Mouse (Mus musculus) fibroblast of lung, adult 2 months (primary cell): ENCODE results near the gene BC107364.
"Not testable (repeated sequence)": the region's sequence is repeated elsewhere in the genome, so short reads cannot be mapped to it uniquely, and the experiment has no call there.

ENCODE experiments used
- DNase-seq: peaks from one replicate; pipeline ENCODE4 v3.0.0-alpha.2; 2011; ENCODE audit warnings: low read depth

The BC107364 gene

DNA sequence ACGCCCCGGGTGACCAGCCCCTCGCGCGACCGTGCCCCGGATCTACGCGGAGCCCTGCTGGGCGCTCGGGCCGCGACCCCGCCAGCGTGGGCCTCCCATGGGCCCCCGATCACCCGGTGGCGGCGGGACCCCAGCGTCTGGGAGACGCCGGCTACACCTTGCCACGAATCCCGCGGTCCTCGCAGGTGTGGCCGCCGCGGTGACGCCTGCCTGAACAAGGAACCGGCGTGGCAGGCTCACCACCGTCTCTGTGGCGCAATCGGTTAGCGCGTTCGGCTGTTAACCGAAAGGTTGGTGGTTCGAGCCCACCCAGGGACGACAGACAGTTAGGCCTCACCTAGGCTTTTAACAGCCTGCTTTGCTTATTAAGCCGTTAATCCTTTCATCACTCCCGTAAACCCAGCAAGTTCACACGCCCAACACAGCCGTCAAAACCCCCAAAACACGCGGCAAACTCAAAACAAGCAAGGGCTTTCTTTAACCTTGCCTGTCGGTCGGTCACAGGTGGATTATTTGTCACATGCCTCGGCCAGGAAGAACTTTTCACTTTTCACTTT is 847 bp downstream of the BC107364 start:
- not testable (repeated sequence) for DNase-seq

DNA sequence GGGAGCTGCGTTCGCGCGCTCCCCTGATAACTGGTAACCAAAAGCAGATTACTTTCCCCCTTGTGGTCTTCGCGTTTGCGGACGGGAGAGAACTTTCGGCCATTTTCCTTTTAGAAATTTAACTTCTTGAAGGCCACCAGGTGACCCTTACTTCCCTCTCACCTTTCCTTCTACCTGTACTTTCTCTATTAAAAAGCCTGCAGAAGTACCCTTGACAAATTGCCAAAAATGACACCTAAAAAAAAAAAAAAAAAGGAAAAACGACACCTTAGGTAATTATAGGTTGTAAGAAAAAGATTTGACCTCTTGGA is 1.6 kb downstream of the BC107364 start:
- not testable (repeated sequence) for DNase-seq

DNA sequence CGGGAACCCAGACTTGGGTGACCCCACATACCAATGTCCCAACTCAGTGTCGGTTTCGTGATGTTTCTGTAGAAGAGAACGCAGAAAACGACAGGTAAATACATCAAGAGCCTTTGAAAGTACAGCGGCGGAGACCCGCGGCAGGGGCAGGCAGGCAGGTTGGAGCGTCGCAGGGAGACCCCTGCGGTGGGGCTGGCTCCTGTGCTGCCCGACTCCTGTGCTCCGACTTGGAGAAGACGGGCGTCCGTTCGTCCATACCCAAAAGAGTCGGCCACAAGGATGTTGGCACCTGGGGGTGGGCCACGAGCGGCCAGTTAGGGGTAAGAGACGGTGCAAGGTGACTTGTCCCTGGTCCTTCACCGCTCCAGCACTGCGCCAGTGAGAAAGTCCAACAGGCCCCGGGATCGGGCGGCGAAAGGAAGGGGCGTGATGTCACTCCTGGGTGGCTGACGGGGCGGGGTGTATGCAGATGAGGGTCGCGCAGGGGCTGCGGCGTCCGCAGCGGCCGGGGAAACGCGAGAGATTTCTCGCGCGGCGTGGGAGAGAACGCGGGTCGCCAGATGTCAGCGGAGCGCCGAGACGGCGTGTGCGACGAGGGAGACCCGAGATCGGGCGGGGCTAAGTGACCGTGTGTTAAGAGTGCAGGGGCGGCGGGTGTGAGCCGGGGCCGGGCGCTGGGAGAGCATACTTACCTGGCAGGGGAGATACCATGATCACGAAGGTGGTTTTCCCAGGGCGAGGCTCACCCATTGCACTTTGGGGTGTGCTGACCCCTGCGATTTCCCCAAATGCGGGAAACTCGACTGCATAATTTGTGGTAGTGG is 2.1 kb downstream of the BC107364 start:
- DNase-seq, result not testable (repeated sequence)

DNA sequence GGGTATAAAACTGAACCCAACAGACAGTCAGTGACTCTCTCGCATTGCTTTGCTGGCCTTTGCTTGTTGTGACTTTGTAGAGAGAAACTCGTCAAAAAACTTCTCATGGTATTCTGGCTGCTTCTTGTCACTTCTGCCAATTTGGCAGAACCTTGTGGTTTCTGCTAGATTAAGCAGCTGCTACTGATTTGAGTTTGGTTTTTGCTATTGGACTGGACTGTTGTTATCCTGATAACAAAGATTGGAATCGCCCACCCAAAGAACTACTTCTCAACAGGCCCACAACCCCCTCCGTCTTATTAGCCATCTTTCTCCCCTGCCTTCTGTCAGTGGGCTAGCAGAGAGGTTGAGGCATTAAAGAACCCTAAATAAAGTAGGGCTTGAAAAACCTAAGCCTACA is 6.7 kb downstream of the BC107364 start:
- DNase-seq, result no peak

DNA sequence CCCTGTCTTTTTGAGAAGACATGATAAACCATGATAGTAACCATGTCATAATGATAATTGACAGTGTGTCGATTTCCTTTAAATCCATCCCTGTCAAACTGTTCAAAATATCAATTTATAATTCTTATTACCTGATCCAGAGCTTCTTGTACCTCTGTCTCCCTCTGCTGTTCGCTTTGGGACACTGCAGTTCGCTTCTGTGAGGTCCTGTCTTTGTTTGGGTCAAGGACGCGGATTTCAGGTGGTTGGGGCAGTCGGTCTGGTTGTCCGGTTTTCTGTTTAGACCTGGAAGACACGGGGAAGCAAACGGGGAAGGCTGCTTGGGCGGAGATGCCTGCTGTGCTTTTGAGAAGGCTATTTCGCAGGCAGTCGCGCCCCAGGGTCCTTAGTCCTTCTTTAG is 11.5 kb downstream of the BC107364 start:
- peak; percentile 40 for DNase-seq

DNA sequence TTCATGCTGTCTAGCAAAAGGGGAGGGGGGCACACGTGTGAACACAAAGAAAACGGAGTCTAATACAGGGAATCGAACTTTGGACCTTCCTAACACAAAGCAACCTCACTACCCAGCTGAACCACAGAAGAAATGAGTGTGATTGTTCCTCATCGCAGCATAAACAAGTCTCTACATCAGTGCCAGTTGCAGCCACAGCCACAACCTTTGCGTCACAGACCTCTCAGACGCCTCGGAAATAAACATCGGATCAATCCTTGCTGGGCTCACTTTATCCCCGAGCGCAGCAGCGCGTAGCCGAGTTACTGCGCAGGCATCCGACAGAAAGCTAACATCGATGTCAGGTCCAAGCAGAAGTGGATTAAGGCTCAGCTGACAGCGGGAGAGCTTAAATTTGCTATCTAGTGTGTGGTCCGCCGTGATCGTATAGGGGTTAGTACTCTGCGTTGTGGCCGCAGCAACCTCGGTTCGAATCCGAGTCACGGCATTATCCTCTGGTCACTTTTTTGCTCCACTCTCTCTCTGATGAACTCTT is 16.5 kb downstream of the BC107364 start:
- DNase-seq, result peak; percentile 38

DNA sequence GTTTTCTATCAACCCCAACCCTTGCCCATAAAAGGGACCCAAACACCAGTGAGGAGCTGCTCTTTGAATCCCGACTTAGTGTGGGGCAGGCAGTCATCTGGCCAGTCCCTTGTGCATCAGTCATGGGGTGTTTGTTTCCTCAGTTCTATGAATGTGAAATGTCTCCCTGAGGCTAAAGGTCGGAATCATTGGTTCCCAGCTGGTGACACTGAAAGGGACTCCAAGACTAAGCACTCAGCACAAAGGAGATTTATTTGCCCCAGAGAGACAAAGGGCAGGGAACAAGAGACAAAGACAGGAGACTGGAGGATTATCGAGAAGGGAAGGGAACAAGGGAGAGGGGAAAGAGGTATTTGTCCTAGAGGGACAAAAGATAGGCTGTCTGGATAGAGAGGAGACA is 19.9 kb downstream of the BC107364 start:
- no peak for DNase-seq

DNA sequence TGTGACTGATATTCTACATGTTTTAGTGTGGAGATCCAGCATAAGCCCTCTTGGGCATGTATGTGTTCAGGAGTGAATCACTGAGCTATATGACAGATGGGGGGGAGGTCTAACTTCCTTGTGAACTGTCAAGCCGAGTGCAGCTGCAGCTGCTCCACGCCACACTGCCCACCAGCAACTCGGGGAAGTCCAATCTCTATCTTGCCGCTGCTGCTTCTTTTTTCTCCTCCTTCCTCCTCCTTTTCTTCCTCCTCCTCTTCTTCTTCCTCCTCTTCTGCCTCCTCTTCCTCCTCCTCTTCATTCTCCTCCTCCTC is 22.3 kb downstream of the BC107364 start:
- DNase-seq, result no peak

DNA sequence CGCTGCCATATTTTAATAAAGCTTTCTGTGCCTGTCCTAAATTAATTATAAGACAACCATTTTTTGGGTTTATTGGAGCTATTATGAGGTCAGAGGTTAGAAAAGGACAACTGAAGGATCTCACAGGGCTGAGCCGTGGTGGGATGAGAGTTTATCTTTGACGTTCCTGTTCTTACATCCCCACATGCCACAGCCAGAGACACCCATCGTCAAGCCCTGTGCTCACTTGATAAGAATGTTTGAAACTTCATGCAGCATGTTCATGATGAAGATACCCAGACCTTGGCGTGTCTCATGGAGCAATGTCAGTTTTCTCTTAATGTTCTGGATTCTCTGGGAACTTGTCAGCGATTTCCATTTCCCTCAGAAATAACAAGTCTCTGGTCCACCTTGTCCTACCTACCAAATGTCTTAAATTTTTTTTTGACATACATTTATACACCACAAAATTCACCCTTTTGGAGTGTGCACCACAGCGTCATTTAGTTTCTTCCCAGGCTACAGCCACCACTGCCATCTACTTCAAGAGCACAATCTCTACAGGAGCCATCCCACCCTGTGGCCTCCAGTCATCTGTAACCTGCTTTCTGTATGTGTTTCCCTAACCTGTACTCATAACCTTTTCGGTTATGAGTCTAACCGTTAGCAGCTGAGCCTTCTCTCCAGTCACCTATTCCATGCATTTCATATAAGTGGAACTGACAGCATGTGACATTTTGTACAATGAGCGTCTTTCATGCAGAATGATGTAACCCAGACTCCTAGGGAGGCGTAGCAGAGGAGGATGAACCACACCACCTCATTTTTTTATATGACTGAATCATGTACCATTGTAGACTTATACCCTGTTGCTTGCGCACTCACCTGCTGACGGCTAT is 22.9 kb downstream of the BC107364 start:
- no peak for DNase-seq

DNA sequence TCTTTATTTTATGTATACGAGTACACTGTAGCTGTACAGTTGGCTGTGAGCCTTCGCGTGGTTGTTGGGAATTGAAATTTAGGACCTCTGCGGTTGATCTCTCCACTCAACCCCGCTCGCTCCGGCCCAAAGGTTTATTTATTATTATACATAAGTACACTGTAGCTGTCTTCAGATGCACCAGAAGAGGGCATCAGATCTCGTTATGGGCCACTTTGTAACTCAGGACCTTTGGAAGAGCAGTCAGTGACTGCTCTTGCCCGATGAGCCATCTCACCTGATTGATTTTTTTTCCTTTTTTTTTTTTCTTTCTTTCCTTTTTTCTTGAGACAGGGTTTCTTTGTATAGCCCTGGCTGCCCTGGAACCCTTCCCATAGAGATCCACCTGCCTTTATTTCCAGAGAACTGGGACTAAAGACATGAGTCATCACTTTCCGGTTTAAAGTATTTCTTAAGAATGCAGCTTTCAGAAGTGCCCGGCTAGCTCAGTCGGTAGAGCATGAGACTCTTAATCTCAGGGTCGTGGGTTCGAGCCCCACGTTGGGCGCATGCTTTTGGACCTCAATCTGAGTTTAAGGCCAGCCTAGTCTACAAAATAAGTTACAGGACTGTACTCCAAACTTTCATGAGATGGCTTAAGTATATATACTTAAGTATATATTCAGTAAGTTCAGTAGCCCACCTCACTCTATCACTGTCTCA is 24.2 kb downstream of the BC107364 start:
- peak; percentile 51 for DNase-seq

DNA sequence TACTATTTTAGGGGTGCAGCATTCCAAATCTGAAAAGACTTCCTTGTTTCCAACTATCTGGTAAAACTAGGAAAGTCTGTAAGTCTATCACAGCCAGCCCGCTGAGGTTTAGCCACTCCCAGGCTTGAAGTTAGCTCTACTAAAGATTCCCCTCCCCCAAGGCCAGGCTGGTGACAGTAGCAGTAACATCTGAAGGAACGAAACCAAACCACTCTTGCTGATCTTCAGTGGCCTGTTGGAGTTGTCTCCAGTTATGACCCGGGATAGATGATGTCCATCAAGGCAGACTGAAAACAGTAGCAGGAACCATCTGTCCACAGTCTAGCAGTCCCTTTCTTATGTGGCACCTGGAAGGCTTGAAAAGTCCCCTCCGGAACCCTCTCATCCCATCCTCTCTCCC is 24.8 kb downstream of the BC107364 start:
- no peak for DNase-seq

DNA sequence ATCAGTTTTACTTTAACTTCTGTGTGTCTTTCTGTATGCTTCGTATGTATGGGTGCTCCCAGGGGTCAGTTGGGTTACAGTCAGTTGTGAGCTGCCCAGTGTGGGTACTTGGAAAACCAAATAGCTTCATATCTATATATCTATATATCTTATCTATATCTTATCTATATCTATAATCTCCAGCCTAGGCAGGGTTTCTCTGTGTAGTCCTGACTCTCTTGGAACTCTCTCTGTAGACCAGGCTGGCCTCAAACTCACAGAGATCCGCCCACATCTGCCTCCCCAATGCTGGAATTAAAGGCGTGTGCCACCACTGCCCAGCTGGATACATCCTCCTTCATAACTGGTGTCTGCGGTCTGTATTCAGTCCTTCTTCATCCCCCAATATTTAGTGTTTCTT is 25.8 kb downstream of the BC107364 start:
- no peak for DNase-seq

DNA sequence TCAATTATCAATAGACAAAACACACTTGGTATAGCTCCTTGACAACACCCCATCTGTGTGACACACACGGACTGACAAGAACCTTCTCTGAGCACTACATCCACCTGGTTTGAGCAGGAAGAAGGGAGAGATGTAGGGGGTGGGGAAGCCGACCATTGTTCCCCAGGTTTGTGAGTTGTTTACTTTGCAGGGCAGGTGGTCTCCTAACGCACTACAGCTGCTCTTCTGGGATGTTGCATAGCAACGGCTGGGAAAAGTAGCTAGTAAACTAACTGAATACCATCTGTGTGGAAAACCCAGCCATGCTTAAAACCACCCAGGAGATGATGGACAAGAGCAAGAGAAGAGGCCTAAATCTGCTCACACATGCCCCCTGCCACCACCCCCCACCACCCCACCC is 27.7 kb downstream of the BC107364 start:
- DNase-seq, result not testable (repeated sequence)

DNA sequence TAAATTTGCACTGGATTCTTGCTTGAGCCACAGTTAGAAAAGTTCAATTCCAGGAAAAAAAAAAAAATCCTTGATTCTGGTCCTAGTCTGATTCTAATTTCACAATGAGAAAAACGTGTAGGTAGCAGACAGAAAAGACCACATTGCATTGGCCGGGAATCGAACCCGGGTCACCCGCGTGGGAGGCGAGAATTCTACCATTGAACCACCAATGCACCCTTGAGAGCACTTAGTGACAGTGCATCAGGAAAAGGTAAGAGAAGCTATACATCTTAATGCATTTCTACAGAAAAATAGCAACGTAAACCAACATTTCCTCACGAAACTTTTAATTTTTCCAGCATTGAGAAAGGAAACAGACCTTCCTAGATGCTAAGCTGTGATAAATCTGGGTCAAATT is 28.2 kb downstream of the BC107364 start:
- no peak for DNase-seq

DNA sequence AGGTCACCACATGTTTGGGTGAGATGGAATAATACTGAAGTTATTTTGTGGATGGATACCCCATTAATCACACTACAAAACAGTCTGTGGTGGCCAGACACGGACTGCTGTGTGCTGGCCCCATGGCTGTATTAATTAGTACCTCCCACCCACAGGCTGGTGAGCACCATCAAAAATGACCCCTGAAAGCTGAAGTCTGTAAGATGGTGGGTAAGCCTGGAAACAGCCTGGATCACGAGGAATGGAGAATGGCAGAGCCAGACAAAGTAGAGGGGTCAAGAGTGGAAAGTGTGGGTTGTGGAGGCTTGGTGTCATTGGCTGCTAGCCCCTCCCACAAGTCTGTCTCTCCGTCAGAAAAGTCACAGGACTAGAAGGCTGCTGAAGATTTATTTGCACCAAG is 31.3 kb downstream of the BC107364 start:
- peak; percentile 51 for DNase-seq

DNA sequence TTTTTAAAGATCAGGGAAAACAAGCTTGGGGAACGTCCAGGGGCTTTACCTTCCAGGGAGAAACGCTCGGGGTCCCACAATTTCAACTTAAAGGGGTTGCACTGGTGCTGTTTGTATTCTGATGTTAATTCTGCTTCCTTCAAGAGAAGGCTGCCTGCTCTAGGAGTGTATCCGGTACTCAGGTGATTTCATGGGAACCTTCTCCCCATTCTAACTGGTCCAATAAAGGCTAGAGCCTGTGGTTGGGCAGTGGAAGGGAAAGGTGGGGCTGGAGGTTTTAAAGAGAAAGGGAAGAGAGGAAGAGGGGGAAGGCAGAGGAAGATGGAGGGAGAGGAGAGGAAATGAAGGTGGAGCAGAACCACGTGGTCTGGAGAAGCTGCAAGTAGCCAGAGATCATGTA is 33.2 kb downstream of the BC107364 start:
- DNase-seq, result not testable (repeated sequence)

DNA sequence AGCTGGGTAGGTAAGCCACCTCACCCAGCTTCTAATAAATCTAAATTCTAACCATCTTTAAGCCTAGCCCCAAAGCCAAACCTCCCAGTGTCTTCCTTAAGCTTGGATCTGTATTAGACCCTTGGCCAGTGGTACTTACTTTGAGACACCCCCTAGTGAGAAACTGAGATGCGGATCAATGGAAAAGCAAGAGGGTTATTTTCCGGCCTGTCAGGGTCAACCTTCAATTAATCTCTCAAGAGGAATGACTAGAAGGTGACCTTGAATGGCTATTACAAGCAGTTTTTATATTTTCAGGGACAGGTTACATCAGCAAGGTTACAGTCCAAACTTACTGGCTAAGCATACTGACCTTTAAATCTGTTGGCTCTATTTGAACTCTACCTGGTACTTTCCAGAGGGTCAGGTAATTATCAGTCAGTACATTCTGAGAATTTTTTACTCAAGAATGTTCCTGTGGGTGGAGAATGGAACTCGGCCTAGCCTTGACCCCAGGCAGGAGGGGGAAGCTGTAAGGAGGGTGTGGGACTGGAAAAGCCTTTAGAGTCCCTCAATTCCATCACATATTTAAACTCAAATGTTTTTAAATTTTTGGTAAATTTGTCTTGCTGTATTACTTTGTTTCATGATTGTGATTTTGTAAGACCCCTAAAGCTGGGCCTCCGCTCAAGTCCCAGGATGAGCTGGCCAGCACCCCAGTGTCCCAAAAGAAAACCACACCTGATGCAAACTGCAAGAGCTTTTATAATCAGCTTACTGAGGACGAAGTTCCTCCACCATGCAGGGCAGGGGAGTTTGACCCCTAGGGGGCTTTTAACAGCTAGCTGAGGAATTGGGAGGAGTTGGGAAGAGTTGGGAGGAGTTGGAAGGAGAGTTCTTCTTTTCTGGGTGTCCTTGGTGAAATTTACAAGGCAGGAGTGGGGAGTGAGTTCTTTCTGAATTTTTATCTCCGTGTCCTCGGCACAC is 34.0 kb downstream of the BC107364 start:
- no peak for DNase-seq

DNA sequence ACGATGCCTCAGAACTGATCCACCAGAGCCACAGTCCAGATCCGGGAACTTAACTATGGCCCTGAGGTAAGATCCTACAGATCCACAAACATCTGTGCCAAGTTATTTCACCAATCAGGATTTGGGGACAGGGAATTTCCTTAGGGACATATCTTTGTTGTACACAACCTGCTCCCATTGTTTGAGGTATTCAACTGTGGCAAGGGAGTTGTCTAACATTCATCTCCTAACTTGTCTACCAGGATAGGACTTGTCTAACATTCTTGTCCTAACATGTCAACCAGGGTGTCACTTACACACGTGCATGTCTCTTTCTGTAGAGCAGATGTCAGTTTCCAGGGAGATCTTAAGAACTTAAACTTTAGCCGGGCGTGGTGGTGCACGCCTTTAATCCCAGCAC is 35.5 kb downstream of the BC107364 start:
- no peak for DNase-seq

DNA sequence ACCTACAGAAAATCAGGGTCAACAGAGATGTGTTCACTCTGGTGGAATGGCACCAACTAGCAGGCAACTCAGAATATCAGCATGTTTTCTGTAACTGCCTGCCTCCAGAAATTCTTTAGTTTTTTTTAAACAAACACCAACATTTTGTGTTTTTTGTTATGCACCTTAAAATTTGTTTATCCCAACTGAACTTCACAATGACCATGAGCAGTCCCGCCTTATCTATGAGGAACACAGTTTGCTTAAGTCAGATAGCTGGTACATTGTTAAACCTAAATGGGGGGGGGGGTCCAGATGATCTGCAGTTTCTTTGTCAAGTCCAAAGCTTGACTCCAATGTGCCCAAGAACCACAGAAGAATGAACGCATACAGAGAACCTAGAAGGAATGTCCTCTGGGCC is 36.0 kb downstream of the BC107364 start:
- DNase-seq, result no peak

DNA sequence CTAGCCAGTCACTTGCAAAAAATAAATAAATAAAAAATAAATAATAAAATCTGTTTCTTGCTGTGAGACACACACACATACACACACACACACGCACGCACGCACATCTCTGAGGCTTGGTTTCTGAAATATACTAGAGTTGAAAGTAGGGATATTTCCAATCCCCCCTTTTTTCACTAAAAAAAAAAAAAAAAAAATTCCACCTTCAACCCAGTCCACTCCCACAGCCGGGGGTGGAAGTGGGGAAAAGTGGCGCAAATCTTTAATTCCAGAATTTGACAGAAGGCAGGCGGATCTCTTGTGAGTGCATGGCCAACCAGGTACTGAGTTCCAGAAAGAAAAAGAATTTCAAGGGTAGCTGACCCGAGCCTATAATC is 37.2 kb downstream of the BC107364 start:
- DNase-seq, result no peak
